Mouse (Mus musculus) gastrocnemius, adult 8-10 months (tissue): Measurements from ENCODE around the gene Dnah12. TPM values are rescaled to one million over a fixed set of nuclear protein-coding genes. Genes with fewer than 3 reads are reported as not detected.
"Not testable (repeated sequence)": the region's sequence is repeated elsewhere in the genome, so short reads cannot be mapped to it uniquely, and the experiment has no call there.

ENCODE experiments used
- DNase-seq, 2 experiments: peaks; one replicate each; pipeline ENCODE4 v3.0.0; 2022; ENCODE audit warnings: low spot score in 2 of 2
- total RNA-seq, 4 experiments: library from RNA; stranded (reverse); gene quantifications; 2 replicates each; pipeline ENCODE4 v1.2.4; 2022

Dnah12 gene
- total RNA-seq, 4 experiments from 2014 or later, result not detected

- not testable (repeated sequence) for DNase-seq
Observed at GRCm38 (mm10) chr14:26719696-26720095, 26.6 kb downstream of the Dnah12 start.

DNA sequence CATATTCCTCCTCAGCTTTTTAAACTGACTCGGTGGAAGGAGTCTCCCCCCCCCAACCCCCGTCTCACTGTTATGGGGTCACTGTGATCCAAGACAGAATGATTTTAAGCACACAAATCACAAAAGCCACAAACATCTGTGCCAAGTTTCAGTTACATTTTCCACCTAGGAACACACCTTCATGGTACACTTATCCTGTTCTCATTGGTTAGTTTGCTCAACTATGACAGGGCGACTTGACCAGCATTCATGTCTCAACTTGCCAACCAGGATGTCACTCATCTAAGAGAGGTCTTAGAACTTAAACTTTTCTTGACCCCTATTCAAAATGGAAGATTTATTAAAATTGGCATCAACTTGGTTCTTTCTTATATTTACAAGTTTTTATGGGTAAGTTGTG, 31.8 kb downstream of the Dnah12 start:
- DNase-seq, result no peak

GRCm38 (mm10) chr14:26758566-26758965, 65.5 kb downstream of the Dnah12 start:
- no peak for DNase-seq

GRCm38 (mm10) chr14:26764827-26765226, 71.8 kb downstream of the Dnah12 start:
- no peak for DNase-seq

GRCm38 (mm10) chr14:26768195-26768594, 75.1 kb downstream of the Dnah12 start:
- no peak for DNase-seq

DNA sequence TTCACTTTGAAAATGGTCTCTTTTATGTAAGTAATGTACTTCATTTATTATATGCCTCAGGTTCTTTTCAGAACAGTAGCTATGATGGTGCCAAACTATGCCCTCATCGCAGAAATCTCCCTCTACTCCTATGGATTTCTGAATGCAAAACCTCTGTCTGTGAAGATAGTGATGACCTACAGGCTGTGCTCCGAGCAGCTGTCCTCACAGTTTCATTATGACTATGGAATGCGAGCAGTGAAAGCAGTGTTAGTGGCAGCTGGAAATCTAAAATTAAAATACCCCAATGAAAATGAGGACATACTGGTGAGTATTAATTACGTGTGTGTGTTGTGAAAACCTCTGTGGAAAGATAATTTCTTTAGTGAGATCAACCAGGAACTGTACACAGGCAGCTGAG, 80.5 kb downstream of the Dnah12 start:
- no peak for DNase-seq

GRCm38 (mm10) chr14:26783731-26784130, 90.7 kb downstream of the Dnah12 start:
- no peak for DNase-seq

DNA sequence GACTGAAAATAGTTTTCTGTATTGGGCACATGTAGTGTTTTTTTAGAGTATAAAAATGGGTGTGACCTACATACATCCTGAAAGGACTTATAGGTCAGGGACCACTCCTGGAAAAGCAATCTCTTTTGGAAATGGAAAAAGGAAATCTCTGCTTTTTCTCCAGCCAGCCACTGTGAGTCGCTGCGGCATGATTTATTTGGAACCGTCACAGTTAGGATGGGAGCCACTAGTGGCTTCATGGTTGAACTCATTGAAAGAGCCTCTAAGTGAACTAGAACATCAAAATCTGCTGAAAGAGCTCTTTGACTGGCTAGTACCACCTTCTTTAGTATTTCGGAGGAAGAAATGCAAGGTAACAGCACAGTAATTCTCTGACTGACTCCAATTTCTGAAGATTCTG, 92.6 kb downstream of the Dnah12 start:
- no peak for DNase-seq

GRCm38 (mm10) chr14:26794431-26794830, 101.4 kb downstream of the Dnah12 start:
- no peak for DNase-seq

DNA sequence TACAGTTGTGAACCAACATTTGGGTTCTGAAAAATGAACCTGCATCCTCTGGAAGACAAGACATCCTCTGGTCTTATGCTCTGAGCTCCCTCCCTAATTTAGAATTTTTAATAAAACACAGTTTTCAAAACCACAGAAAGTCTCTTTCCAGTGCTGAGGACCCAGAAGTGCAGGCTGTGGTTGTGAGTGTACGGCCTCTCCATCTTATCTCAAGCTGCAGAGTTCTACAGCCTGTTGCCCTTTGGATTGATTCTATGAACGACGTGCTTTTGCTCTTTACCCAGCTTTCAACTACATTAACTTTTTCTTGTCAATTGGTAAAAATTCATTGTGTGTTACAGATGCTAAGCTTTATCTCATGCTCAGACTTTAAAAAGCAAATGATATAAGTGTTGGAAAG, 105.3 kb downstream of the Dnah12 start:
- DNase-seq, result no peak

DNA sequence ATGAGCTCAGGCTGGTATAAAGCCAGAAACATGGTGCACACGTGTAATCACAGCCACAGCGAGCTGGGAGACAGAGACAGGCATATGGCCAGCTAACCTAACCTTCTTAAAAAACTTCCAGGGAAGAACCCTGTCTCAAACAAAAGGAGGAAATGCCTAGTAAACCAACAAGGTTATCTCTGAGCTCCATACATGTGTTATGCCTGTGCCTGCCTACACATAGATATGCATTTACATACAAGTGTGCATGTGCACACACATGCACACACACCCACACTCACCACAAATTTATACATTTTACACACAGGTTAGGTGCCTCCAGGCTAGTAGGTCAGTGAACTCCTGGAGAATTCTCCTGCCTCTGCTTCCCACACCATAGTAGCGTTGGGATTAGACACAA, 106.2 kb downstream of the Dnah12 start:
- DNase-seq, result no peak

- no peak for DNase-seq
Observed at GRCm38 (mm10) chr14:26805500-26805899, 112.4 kb downstream of the Dnah12 start.

DNA sequence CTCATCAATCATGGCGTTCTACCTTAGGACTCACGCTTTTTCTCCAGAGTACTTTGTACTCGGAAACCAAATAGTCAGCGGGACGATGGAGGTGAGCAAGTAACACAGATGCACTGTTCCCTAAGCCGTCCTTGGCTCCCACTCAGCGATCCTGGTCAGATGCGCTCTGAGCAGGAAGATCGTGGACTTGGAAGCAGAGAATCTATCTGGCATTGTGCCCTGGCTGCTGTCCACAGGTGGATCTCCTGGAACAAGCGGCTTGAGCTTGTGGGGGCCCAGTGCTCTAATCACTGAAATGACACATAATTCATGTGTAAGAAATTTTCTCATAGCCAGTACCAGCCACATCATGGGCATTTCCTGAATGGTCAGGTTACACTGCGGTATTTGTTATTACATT, 119.7 kb downstream of the Dnah12 start:
- no peak for DNase-seq

DNA sequence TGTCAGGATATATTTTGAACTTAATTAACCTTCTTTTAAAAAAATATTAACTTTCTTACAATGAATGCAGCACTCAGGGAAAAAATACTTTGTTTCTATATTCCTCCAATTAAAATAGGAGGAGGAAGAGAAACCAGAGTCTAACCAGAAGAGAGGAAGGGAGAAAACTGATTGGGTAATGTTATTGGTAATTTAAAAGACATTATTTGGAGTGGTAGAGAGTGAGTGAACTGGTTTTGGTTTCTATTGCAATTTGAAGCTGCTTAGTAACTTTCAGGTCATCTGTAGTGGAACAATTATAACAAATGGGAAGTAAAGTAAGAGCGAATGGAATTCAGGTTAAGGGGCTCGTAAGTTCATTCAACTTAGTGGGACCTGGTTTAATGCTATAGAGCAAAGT, 120.8 kb downstream of the Dnah12 start:
- no peak for DNase-seq

DNA sequence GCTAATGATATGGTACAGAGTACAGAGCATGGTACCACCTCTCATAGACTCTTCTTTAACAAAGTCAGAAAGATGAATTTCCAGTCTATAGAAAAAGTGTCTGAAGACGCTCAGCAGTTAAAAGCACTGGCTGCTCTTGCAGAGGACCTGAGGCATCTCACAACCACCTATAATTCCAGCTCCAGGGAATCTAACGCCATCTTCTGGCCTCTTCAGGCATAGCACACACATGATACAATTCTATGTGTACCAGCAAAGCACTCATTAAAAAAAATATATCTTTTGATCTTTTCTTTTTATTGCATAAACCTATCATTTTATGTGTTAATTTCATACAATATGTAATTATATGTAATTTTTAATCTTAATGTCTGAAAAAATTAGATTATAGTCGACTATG, 121.8 kb downstream of the Dnah12 start:
- no peak for DNase-seq

- no peak for DNase-seq
Observed at GRCm38 (mm10) chr14:26816785-26817184, 123.7 kb downstream of the Dnah12 start.

GRCm38 (mm10) chr14:26826020-26826419, 132.9 kb downstream of the Dnah12 start:
- no peak for DNase-seq

- DNase-seq, result no peak
Observed at GRCm38 (mm10) chr14:26853053-26853452, 160.0 kb downstream of the Dnah12 start.

DNA sequence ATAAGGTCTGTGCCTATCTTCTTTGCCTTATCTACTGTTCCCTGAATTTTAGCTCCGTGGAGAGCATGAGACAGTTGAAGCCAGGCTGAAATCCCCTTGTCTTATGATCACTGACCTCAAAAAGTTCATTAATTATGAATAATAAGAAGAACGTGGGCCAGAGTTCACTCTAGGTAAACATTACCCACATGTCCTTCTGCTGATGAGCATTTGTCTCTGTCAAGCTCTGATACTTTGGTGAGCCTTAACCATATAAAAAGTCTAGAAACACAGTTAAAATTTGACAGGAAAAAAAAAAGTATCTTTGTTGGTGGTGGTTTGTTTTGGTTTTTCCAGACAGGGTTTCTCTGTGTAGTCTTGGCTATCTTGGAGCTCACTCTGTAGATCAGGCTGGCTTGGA, 161.0 kb downstream of the Dnah12 start:
- no peak for DNase-seq

- DNase-seq, result no peak
Observed at GRCm38 (mm10) chr14:26858364-26858763, 165.3 kb downstream of the Dnah12 start.

DNA sequence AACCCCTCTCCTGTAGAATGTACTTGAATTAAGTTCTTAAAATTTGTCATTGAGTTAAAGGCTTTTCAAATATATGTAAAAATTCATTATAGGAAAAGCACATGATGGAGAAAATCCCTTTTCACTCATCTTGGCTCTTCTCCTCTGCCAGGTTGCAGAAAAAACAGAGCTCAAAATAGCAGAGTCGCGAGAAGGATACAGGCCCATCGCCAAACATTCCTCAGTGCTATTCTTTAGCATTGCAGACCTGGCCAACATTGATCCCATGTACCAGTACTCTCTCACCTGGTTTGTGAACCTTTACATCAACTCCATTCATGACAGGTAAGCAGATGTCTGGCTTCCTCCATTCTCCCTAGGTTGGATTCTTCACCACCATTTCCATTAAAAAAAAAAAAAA, 165.9 kb downstream of the Dnah12 start:
- no peak for DNase-seq

DNA sequence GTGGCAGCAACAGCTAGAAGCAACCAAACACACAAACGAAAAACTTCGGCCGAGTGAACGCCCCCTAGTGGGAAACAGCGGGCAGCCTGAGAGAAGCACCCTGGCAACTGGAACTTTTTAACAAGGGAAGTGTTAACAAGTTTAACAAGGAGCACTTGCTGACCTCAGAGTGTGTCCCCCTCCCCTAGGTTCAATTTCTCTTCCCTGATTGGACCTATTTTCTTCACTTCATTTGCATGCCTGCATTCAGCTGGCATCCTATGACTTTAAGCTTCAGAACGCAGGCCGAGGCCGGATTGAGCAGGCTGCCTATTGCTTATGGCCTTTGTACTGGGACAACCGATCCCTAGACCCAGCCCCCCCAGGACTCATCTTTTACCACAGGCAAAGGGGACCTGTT, 174.3 kb downstream of the Dnah12 start:
- no peak for DNase-seq

- DNase-seq, result no peak
Observed at GRCm38 (mm10) chr14:26868299-26868698, 175.2 kb downstream of the Dnah12 start.

- DNase-seq, result no peak
Observed at GRCm38 (mm10) chr14:26878756-26879155, 185.7 kb downstream of the Dnah12 start.
